Mouse (Mus musculus): Measurements from ENCODE around the gene Glipr2. TPM values are rescaled to one million over a fixed set of nuclear protein-coding genes. Genes with fewer than 3 reads are reported as not detected.

Glipr2 gene
- polyA plus RNA-seq, 1 experiment from 2014 or later: 55.4 TPM

- H3K9ac ChIP-seq (ENCODE audit: low read length): no peak overlapping the region
- peaks cover 0 to 6% of the 10 kb centered on the region in 2 experiments; a peak in 1 of 4 replicates for H3K4me1 ChIP-seq (ENCODE audit: control insufficient read depth in 2 of 2, insufficient read depth in 2 of 2, low read length in 2 of 2)
- WGBS: 82% methylated on average over 4 of the region's 4 CpGs
- no peaks in the 10 kb centered on the region for H3K27me3 ChIP-seq (ENCODE audit: control insufficient read depth, insufficient read depth, low read length)
- H3K9me3 ChIP-seq (ENCODE audit: control insufficient read depth, low read length): no peaks in the 10 kb centered on the region
- peaks cover 48% of the 10 kb centered on the region for H3K36me3 ChIP-seq (ENCODE audit: control insufficient read depth, insufficient read depth, low read length)
- no peak; the same call in 1 of the 2 replicates for ATAC-seq (ENCODE audit: insufficient number of reproducible peaks, insufficient read depth, low FRiP score, low read depth)
- H3K4me2 ChIP-seq (ENCODE audit: low read length): no peak overlapping the region
- H3K4me3 ChIP-seq (ENCODE audit: control insufficient read depth in 1 of 2, insufficient read depth in 1 of 2, low read depth in 1 of 2, low read length in 2 of 2): no peak overlapping the region
- H3K27ac ChIP-seq (replicated peaks in 1 of 2; ENCODE audit: control insufficient read depth in 1 of 2, insufficient read depth in 1 of 2, low read depth in 2 of 2, low read length in 2 of 2): no peak overlapping the region
Observed at GRCm38 (mm10) chr4:43936186-43936585, 21.0 kb upstream of the Glipr2 start.

GRCm38 (mm10) chr4:43936749-43937674 is 20.2 kb upstream of the Glipr2 start:
- no peak overlapping the region for H3K27ac ChIP-seq (replicated peaks in 1 of 2; ENCODE audit: control insufficient read depth in 1 of 2, insufficient read depth in 1 of 2, low read depth in 2 of 2, low read length in 2 of 2)
- H3K4me2 ChIP-seq (ENCODE audit: low read length): no peak overlapping the region
- no peak overlapping the region for H3K9ac ChIP-seq (ENCODE audit: low read length)
- H3K27me3 ChIP-seq (ENCODE audit: control insufficient read depth, insufficient read depth, low read length): no peaks in the 10 kb centered on the region
- peaks cover 47% of the 10 kb centered on the region for H3K36me3 ChIP-seq (ENCODE audit: control insufficient read depth, insufficient read depth, low read length)
- no peak overlapping the region for H3K4me3 ChIP-seq (ENCODE audit: control insufficient read depth in 1 of 2, insufficient read depth in 1 of 2, low read depth in 1 of 2, low read length in 2 of 2)
- H3K9me3 ChIP-seq (ENCODE audit: control insufficient read depth, low read length): no peaks in the 10 kb centered on the region
- WGBS: 70% methylated on average over 14 of the region's 14 CpGs
- H3K4me1 ChIP-seq (ENCODE audit: control insufficient read depth in 2 of 2, insufficient read depth in 2 of 2, low read length in 2 of 2): no peaks in the 10 kb centered on the region; a peak in 1 of 4 replicates
- no peak for ATAC-seq (ENCODE audit: insufficient number of reproducible peaks, insufficient read depth, low FRiP score, low read depth)

GRCm38 (mm10) chr4:43941315-43941714 is 15.9 kb upstream of the Glipr2 start:
- H3K36me3 ChIP-seq (ENCODE audit: control insufficient read depth, insufficient read depth, low read length): peaks cover 81% of the 10 kb centered on the region
- no peak for ATAC-seq (ENCODE audit: insufficient number of reproducible peaks, insufficient read depth, low FRiP score, low read depth)
- H3K9me3 ChIP-seq (ENCODE audit: control insufficient read depth, low read length): no peaks in the 10 kb centered on the region
- H3K9ac ChIP-seq (ENCODE audit: low read length): no peak overlapping the region
- no peak overlapping the region for H3K4me3 ChIP-seq (ENCODE audit: control insufficient read depth in 1 of 2, insufficient read depth in 1 of 2, low read depth in 1 of 2, low read length in 2 of 2)
- WGBS: 82% methylated on average over 5 of the region's 5 CpGs
- no peaks in the 10 kb centered on the region; a peak in 1 of 4 replicates for H3K4me1 ChIP-seq (ENCODE audit: control insufficient read depth in 2 of 2, insufficient read depth in 2 of 2, low read length in 2 of 2)
- no peak overlapping the region for H3K4me2 ChIP-seq (ENCODE audit: low read length)
- no peak overlapping the region for H3K27ac ChIP-seq (replicated peaks in 1 of 2; ENCODE audit: control insufficient read depth in 1 of 2, insufficient read depth in 1 of 2, low read depth in 2 of 2, low read length in 2 of 2)
- H3K27me3 ChIP-seq (ENCODE audit: control insufficient read depth, insufficient read depth, low read length): no peaks in the 10 kb centered on the region

DNA sequence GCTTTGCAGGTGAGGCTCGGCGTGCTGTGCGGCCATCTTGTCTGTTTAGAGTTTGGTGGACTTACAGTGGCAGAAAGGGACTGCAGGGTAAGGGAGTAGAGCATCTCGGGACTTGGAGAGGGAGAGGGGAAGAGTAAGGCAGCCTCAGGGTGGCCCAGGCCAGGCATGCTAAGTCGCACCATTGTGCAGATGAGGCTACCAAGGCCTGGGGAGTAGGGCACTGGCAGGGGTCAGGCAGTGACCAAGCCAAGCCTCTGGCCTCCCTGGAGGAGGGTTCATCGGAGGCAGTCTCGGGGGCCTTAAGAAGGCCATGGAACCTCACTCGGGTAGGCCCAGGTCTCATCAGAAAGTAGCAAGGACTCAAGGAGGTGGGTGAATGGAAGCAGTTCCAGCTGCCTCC is 14.8 kb upstream of the Glipr2 start:
- no peak overlapping the region for H3K4me3 ChIP-seq (ENCODE audit: control insufficient read depth in 1 of 2, insufficient read depth in 1 of 2, low read depth in 1 of 2, low read length in 2 of 2)
- no peaks in the 10 kb centered on the region for H3K9me3 ChIP-seq (ENCODE audit: control insufficient read depth, low read length)
- no peaks in the 10 kb centered on the region for H3K27me3 ChIP-seq (ENCODE audit: control insufficient read depth, insufficient read depth, low read length)
- WGBS: 89% methylated on average over 8 of the region's 8 CpGs
- no peaks in the 10 kb centered on the region; a peak in 1 of 4 replicates for H3K4me1 ChIP-seq (ENCODE audit: control insufficient read depth in 2 of 2, insufficient read depth in 2 of 2, low read length in 2 of 2)
- no peak overlapping the region for H3K4me2 ChIP-seq (ENCODE audit: low read length)
- H3K9ac ChIP-seq (ENCODE audit: low read length): no peak overlapping the region
- peaks cover 79% of the 10 kb centered on the region for H3K36me3 ChIP-seq (ENCODE audit: control insufficient read depth, insufficient read depth, low read length)
- H3K27ac ChIP-seq (replicated peaks in 1 of 2; ENCODE audit: control insufficient read depth in 1 of 2, insufficient read depth in 1 of 2, low read depth in 2 of 2, low read length in 2 of 2): no peak overlapping the region
- ATAC-seq (ENCODE audit: insufficient number of reproducible peaks, insufficient read depth, low FRiP score, low read depth): no peak

GRCm38 (mm10) chr4:43947571-43947970 is 9.6 kb upstream of the Glipr2 start:
- 97% methylated on average over 2 of the region's 2 CpGs for WGBS
- no peak overlapping the region for H3K4me2 ChIP-seq (ENCODE audit: low read length)

DNA sequence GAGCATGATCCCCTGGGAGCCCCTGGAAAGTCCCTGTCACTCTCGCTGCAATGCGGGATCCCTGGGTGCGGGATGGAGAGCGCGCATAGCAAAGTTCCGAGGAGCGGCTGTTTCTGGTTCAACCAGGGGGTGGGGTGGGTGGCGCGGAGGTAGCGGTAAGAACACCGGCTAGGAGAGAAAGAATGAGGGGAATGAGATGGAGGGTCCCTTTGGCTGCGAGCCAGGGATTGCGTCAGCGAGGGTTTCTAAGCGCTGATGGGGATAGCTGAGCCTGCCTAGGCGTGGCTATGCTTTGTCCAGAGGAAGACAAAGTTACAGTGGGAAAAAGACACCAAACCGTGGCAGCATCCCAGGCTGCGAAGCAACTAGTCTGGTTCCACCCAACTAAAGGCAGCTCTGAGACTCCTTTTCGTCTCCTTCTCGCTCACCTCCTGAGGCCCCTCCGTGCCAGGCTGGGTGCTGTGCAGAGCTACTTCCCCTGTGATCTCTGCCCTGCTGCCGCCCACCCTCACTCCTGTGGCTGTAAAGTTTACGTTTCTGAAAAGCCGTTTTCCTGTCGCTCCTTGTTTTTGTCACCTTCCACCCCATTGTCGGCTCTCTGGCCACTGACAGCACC is 753 bp downstream of the Glipr2 start:
- Histone ChIP-seq H3K36me3 (ENCODE audit: control insufficient read depth, insufficient read depth, low read length) (no peaks in the 10 kb centered on the region), H3K4me3 (ENCODE audit: control insufficient read depth in 1 of 2, insufficient read depth in 1 of 2, low read depth in 1 of 2, low read length in 2 of 2) (peak overlapping the region; percentile 70 to 77), H3K4me1 (ENCODE audit: control insufficient read depth in 2 of 2, insufficient read depth in 2 of 2, low read length in 2 of 2) (peaks cover 3 to 25% of the 10 kb centered on the region in 2 experiments; a peak in 3 of 4 replicates), H3K27me3 (ENCODE audit: control insufficient read depth, insufficient read depth, low read length) (no peaks in the 10 kb centered on the region), H3K4me2 (ENCODE audit: low read length) (peak overlapping the region; percentile 95), H3K27ac (replicated peaks in 1 of 2; ENCODE audit: control insufficient read depth in 1 of 2, insufficient read depth in 1 of 2, low read depth in 2 of 2, low read length in 2 of 2) (peak overlapping the region; percentile 75 to 82), H3K9me3 (ENCODE audit: control insufficient read depth, low read length) (no peaks in the 10 kb centered on the region), H3K9ac (ENCODE audit: low read length) (peak overlapping the region; percentile 77)
- ATAC-seq (ENCODE audit: insufficient number of reproducible peaks, insufficient read depth, low FRiP score, low read depth): peak; percentile 42
- WGBS: under 1% methylated on average over 26 of the region's 26 CpGs

More at GRCm38 (mm10) chr4:43947571-43947970, 9.6 kb upstream of the Glipr2 start:
- Histone ChIP-seq H3K27me3 (ENCODE audit: control insufficient read depth, insufficient read depth, low read length) (no peaks in the 10 kb centered on the region), H3K9me3 (ENCODE audit: control insufficient read depth, low read length) (no peaks in the 10 kb centered on the region), H3K36me3 (ENCODE audit: control insufficient read depth, insufficient read depth, low read length) (peaks cover 33% of the 10 kb centered on the region), H3K27ac (replicated peaks in 1 of 2; ENCODE audit: control insufficient read depth in 1 of 2, insufficient read depth in 1 of 2, low read depth in 2 of 2, low read length in 2 of 2) (no peak overlapping the region), H3K4me1 (ENCODE audit: control insufficient read depth in 2 of 2, insufficient read depth in 2 of 2, low read length in 2 of 2) (no peaks in the 10 kb centered on the region), H3K9ac (ENCODE audit: low read length) (no peak overlapping the region), H3K4me3 (ENCODE audit: control insufficient read depth in 1 of 2, insufficient read depth in 1 of 2, low read depth in 1 of 2, low read length in 2 of 2) (no peak overlapping the region)
- ATAC-seq (ENCODE audit: insufficient number of reproducible peaks, insufficient read depth, low FRiP score, low read depth): no peak

GRCm38 (mm10) chr4:43959523-43960179 is 2.5 kb downstream of the Glipr2 start:
- Histone ChIP-seq H3K36me3 (ENCODE audit: control insufficient read depth, insufficient read depth, low read length) (no peaks in the 10 kb centered on the region), H3K27me3 (ENCODE audit: control insufficient read depth, insufficient read depth, low read length) (no peaks in the 10 kb centered on the region), H3K27ac (replicated peaks in 1 of 2; ENCODE audit: control insufficient read depth in 1 of 2, insufficient read depth in 1 of 2, low read depth in 2 of 2, low read length in 2 of 2) (no peak overlapping the region; a peak in 1 of 4 replicates), H3K9ac (ENCODE audit: low read length) (peak overlapping the region; percentile 13; the same call in 1 of the 2 replicates), H3K4me2 (ENCODE audit: low read length) (peak overlapping the region; percentile 95), H3K4me1 (ENCODE audit: control insufficient read depth in 2 of 2, insufficient read depth in 2 of 2, low read length in 2 of 2) (peaks cover 13 to 36% of the 10 kb centered on the region in 2 experiments), H3K9me3 (ENCODE audit: control insufficient read depth, low read length) (no peaks in the 10 kb centered on the region), H3K4me3 (ENCODE audit: control insufficient read depth in 1 of 2, insufficient read depth in 1 of 2, low read depth in 1 of 2, low read length in 2 of 2) (no peak overlapping the region)
- 51% methylated on average over 9 of the region's 9 CpGs for WGBS
- no peak for ATAC-seq (ENCODE audit: insufficient number of reproducible peaks, insufficient read depth, low FRiP score, low read depth)

Measured in heart, embryonic 14.5 days (tissue).